Mouse (Mus musculus) kidney, postnatal 36 days (tissue): ENCODE measurements at regions not wholly inside any gene's neighbourhood (a gene's known extent, or its start where the extent isn't known, plus 50 kb on each side); places are given as distances from the start of the nearest gene placed in this dataset.
"Not testable (repeated sequence)": the region's sequence is repeated elsewhere in the genome, so short reads cannot be mapped to it uniquely, and the experiment has no call there.

Experiments used
- DNase-seq, 2 experiments: peaks; one replicate each; pipeline ENCODE4 v3.0.0; 2021 to 2022; ENCODE audit warnings: mixed read lengths in 2 of 2

DNA sequence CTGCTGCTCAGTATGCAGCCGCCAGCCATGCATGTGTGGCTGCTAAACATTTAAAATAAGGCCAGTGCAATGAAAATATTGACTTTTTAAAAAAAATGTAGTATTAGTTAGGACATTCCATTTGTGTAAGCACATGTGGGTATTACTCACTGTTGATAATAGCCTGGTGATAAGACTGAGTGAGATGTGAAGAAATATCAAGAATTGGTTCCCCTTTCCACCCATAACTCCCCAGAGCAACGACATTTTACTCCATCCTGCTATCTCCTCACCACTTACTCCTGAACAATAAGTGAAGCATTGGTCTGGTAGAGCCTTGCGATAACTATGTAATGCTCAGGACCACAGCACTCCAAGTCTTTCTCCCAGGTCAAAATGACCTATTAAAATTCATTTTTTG is 178.2 kb downstream of the Enc1 start:
- DNase-seq: no peak

DNA sequence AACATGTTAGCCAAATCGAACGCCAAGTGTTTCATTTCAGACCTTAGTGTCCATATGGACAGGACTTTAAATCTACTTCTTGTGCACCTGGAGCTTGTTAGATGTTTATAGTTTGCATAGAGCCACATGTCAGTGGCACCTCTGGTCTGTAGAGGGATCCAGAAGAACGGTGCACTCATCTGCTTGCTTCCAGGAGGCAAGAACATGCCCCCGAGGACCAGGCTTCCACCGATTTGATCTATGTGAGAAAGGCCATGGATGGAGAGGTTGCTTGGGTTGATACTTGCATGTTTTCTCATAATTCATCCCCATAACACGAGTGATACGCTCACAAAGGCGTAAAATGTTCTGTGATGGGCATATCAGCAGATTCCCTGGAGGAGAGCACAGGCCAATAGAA is 177.8 kb downstream of the Enc1 start:
- DNase-seq: no peak

DNA sequence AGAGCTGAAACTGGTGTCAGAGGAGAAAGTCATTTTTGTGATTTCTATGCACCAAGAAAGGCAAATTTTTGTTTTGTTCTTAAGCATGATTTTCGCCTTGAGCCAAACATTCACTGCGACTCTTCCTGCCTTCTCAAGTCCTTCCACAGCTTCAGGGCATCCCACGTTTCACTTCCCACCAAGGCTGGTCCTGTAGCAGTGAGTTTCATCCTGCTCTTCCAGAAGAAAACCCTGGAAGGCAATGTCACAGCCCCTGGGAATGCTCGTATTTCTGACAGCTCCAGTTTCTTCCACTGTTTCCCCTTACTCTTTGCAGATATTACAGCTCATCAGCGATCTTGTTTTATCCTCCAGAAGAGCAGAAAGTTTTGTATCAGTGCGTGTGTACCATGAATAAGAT is 177.2 kb downstream of the Enc1 start:
- DNase-seq: no peak

DNA sequence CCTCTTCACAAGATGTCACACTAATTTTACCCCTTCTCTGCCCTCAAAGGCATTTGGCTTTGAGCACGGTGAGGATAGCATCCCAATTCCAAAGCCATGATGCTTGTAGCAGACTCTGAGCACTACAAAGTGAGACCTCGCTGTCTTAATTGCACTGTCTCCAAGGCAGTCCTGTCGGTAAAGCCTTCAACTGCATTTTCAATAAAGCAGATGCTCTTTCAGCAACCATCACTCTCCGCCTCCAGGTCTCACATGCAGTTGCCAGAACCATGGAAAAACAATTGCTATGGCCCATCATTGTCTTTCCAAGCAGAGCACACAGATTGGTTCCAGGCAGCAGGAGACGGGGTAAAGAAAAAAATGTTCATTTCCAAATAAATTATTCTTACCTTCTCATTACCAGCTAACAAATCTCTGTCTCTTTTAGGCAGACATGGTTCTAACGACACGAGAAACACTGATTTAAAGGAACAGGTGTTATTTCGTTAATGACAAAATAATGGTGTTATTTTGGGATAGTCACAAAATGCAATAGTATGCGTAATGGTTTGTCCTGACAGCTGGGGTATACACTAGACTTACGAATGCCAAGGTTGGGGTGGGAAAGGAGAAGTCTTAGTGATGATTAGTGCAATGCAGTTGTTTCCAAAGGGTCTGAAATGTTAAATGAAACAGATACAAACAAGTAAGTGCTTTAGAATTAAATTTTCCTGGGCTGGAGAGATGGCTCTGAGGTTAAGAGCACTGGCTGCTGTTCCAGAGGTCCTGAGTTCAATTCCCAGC is 175.2 kb downstream of the Enc1 start:
- no peak for DNase-seq

DNA sequence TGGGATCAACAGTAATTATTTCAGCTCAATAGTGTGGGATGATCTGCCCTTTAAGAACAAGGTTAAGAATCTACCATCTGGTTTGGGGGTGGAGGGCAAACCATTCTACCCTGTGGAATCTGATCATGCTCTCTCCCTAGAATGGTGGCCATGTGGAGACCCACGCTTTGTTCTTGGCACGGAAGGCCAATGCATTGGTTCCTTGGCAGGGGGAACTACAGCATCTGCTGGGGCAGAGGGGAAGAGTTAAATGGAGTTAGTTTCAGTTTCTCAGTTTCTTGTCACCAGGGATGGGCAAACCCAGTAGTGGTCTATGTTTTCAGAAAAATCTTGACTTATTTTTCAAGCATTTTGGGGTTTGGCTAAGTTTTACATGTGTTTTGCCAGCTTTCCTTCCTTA is 174.5 kb downstream of the Enc1 start:
- DNase-seq: no peak

DNA sequence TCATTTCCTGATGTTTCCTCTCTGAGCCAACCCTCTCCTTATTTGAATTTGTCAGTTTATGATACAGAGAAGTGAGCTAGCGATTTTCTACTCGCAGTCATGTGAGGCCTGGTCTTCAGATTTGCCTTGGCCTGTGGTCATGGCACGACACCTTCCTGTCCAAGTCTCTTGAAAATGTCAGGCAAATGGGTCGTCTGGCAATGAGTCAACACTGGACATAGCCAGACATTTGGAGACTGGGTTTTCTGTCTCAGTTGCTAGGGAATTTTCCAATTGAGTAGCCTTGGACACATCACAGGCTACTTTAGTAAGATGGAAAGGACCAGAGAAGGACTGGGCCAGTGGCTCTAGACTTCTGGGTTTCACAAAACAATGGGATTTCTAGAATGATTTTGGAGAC is 171.2 kb downstream of the Enc1 start:
- DNase-seq: no peak

DNA sequence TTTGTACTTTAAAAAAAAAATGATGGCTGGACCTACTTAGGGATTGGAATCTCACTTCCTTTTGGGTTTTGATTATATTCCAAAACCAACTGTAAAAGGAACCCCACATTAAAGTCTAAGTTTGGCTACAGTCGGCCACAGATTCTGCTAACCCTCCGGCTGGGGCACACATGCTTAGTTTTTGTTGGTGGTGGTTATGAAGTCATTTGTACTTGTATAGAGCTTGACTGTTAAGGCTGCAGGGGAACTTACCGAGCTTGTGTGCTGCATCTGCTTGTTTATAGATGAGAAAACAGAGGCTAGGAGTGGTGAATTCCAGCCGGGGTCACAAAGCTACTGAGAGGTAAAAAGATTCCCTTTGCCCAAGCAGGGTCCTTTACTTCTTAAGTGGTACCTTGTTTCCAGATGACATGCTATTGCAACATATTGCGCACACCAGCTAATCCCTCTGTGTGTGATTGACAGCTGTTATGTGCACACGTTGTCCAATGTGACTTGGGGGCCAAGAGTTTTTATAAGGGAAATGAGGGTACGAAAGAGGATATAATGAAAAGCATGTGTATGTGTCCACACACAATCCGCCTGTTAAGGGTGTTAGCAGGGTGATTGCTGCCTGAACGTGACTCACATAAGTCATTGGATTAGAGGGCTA is 169.8 kb downstream of the Enc1 start:
- DNase-seq: no peak

DNA sequence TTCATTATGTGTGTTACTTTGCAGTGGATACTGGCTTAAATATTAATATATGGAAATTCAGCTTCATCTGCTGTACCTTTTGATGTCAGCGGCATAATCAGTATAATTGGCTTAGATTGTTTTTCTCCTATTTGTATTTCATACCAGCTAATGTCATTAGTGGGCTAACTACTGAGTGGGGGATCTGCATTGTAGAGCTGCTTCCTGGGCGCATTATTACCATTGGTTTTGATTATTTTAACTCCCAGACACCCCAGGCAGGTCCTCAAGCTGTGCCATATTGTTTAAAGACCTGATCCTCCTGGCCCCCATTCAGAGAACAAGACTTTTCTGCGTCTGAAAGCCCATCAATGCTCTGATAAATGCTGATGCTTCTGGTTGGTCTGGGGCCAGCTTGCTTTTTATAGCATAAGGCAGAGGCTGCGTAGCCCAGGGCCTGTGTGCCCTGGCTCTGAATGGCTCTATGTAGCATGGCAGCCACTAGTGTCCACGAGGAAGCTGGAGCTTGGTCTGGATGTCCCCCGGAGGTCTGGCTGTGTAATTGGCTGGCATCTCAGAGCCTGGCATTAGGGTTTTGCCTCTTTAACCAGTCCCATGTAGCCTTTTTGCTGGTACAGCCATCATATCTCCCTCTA is 169.1 kb downstream of the Enc1 start:
- DNase-seq: no peak

DNA sequence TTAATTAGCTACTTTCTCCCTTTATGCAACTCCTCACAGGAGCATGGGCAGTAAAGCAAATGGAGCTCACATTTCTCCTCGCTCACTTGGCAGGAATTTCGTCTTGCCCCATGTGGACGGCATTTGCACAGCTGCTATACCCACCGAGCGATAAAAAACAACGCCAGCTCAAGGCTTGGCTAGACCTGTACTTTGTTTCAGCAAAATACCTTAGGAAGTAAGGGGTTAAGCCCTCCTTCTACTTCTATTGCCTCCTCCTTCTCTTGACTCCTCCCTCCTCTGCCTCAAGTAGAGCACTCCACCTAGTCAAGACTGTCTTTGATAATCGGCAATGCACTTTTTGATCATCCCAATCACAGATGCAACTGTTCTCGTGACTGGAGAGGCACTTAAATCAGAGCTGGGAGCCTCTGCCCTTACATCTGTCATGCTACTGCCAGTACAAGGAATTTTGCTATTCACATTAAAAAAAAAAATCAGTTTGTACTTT is 168.4 kb downstream of the Enc1 start:
- DNase-seq: no peak

DNA sequence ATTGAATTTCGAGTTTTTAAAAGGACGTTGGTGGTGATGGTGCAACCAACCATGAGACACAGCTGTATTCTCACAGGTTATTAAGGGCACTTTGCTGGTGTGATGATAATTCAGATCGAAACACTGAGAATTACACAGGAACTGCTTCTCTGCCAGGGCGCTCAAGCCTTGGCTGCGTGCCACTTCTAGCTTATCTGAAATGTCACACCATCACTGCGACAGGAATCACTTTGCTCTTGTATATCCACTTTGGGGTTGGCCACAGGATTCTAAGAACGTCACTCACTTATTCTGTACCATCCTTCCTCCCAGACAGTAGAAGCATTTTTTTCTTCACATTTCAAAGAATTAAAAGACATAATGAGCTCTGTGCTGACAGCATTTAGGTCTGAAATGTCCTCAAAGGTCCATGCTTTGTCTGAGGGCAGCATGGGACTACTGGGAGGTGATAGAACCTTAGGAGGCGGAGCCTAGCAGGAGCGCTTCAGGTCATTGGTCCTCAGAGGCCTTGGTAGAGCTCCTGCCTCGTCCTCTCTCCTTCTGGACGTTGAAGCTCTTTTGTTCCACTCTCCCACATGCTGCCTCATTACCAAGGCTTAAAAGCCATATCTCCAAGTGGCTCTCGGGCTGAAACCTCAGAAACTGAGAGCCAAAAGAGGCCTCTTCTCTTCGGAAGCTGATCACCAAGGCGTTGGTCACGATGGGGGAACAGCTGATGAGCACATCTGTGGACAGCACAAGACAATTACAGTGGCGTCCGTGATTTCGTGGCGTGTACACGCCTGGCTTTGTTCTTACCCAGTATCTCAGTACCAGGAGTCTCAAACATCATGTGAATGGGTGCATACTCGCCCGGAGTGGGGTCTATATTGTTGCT is 167.7 kb downstream of the Enc1 start:
- DNase-seq: peak; percentile 7 to 23

DNA sequence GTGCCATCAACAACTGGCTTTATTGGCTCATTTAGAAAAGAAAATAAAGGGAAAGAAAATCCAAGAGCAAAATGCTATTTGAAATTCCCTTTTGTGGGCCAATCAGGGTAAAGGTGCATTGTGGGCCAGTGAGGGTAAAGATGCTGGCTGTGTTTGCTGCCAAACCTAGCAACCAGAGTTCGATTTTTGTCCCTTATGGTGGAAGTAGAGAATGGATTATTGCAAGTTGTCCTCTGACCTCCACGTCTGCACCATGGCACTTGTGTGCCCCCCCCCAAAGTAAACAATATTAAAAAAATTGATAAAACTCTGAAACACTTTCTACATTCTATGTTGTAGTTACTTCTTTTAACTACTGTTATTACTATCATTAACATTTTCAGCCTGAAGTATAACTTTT is 166.9 kb downstream of the Enc1 start:
- DNase-seq: no peak

DNA sequence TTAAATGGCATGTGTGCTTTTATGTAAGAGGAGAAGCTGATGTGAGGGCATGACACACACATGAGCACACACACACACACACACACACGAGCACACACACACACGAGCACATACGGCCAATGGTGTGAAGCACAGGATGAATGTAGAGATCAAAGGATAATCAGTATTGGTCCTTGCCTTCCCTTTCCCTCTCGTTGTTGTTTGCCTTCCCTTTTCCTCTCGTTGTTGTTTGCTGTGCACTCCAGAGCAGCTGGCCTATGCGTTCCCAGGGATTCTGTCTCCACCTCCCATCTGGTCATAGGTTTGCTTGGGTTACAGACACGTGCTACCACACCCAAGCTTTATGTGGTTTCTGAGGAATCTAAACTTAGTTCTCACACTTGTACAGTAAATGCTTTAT is 165.8 kb downstream of the Enc1 start:
- DNase-seq: no peak

DNA sequence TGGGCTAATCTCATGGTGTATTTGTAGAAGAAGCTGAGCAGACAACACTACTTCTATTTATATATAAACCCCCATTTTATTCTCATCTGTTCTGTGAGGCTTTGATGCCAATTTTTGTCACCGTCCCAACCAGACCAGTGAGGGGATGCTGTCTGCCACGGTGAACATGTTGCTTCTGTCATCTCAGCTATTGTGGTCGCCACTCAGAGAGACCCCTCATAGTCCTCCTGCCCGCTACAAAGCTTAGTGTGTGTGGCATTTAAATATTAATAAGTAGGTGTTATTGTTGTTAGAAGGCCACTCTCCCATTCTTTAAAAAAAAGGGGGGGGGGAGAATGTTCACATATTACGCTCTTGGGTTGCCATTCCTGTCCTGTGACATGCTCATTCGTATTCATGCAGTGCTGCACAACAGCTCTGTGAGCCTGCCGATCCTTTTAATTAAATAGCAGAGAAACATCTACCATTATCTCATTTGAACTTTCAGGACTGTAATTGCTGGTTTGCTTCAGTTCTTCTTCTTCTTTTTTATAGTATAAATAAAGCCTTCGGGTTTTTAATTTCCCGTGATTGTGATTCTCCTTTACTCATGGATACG is 161.4 kb downstream of the Enc1 start:
- no peak for DNase-seq

DNA sequence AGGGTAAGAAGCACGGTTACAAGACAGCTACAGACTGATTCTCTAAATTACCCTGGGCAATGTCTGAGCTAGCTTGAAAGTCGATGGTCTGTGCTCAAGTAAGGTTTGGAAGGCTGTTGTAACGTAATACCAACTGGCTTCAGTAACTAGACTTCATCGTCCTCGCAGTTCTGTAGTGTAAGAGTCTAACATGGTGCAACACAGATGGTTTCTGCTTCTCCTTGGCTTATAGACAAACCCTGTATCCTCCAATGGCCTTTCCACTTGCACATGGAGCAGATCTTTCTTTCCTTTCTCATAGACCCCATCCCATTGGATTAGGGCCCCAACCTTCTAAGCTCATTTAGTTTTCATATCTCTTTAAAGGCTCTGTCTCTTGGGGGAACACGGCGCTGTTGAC is 160.7 kb downstream of the Enc1 start:
- DNase-seq: no peak

DNA sequence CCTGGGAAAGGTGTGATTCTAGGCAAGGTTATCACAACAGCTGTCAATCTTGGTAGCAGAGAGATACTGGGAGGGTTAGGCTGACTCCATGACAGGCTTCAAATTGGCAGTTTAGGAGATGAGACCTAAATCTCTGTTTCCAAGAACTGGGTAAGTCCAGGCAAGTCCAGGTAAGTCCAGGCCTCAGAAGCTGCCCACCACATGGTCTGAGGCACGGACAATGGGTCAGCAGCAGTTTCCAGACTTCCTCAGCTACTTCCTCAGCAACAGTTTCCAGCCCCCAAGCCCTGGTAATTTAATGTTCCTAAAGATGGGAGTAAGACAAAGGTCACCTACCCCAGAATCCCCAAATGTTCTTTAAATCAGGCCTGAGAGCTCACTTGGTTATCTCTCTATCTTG is 157.1 kb downstream of the Enc1 start:
- no peak for DNase-seq

DNA sequence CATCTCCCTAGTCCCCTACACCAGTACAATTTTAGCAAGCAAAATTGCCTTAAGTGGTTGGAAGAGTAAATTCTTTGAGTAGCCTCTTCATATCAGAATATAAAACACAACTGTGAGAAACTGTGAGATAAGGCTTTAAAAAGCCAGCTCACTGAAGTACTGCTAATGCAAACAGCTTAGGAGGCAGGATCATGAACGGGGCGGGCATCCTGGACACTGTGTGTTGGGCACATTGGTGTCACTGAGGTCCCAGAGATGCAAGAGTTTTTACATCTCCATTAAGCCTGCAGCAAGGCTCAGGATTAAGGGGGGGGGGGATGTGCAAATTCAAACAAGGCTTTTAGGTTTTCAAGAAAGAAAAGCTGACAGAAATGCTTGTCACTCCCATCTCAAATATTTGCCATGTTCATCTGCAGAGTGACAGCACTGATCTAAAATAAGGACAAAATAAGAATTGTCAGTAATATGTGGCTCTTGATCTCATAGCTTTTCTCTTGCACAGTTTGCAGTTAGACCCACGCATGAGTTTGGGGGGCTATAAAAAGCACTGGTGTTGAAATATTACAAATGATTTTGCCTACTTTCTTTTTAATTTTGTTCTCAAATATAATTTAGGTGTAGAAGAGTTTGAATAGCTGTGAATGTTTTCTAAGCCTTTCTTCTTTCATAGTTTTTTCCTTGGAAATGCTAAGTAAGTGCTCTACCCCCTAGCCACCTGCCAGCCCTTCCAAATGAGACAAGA is 156.2 kb downstream of the Enc1 start:
- no peak for DNase-seq

DNA sequence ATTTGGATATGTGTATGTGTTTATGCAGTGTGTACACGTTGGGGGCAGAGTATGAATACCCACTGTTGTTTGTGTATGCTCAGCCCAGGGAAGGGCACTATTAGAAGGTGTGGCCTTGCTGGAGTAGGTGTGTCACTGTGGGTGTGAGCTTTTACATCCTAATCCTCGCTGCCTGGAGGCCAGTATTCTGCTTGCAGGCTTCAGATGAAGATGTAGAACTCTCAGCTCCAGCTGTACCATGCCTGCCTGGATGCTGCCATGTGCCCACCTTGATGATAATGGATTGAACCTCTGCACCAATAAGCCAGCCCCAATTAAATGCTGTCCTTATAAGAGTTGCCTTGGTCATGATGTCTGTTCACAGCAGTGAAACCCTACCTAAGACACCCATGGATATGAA is 155.4 kb downstream of the Enc1 start:
- not testable (repeated sequence) for DNase-seq

DNA sequence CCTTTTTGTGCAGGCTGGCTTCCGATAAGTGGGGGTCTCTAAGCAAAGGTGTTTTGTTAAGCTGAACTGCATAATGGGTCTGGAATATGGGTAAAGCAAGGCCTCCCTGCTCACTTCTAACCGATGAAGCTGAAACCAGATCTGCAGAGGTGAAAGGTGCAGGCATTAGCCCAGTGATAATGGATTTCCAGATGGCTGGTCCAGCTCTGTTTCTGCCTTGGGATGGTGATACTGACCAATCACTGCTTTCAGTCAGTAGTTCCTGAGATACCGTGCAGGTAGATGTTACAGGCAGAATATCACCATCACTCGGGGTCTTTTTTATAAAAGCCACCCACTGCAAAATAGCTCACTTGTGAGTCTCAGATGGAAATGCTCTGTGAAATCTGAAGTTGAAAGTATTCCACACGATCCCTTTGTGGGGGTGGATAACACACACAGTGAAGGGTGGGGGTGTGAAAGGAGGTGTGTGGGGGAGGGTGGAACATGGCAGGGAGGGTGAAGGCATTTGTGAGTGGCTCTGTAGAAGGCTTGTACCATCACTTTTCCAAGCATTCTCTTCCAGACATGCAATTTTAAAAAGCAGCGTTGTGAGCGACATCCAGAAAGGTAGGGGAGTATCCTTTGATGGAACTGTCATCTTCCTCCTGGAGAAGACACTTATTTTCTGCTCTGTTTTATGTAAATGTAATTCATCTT is 154.0 kb downstream of the Enc1 start:
- no peak for DNase-seq

DNA sequence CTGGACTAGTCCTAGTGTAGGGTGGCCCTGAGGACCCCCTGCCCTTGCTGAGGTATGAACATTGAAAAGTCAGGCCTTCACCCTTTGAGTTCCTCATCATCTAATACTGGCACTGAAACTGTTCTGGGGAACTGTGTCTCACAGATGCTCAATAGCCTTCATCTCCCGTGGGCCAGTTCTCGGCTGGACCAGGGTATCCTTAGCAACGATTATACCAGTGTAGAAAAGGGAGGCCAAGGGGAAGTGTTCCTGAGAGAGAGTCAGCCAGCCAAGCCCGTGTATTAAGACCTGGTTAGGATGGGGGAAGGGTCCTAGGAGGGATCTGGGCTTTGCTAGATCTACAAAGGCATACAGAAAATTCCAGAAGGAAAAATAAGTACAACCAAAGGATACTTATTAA is 153.2 kb downstream of the Enc1 start:
- no peak for DNase-seq

DNA sequence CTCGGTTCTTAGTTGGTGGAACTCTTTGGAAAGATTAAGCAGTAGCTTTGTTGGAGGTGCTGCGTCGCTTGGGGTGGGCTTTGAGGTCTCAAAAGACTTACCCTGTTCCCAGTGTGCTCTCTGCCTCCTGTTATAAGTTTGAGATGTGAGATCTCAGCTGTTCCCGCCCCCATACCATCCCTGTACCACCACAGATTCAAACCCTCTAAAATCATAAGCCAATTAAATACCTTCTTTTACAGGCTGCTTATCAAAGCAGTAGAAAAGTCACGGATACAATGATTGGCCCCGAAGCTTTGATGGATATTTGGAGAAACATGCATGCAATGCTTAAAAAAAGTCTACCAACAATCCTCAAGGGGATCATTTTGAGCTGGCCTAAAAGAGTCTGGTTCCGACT is 152.6 kb downstream of the Enc1 start:
- DNase-seq: no peak

DNA sequence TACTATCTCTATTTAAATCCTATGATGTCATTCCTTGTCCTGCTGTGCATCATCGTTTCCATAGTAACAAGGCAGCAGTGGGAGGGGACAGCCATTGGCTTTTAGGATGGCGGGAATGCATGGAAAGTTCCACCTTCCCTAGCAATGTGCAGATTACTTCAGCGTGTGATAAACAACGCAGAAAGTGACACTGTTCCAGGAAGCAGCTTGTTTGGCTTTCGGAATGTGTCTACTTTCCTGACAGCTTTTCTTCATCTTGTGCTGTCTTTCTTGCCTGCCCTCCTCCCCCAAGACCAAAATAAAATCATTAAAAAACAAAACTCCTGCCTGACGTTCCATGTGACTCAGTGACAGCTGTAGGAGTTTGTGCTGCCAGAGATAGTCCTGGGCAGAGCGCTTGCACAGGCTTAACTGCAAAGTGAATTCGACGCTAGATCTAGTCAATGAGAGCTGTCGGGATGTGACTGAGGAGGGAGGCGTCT is 149.6 kb downstream of the Enc1 start:
- peak; percentile 4 to 14 for DNase-seq
